Mouse (Mus musculus) lung, adult 2 months (tissue): ENCODE data around the gene Pptc7.

Experiments used
- CTCF ChIP-seq: fragments of 200-500 bp; IDR thresholded peaks from 2 replicates; pipeline ENCODE4 v1.5.1; 2011; ENCODE audit warnings: mild to moderate bottlenecking, low read length, control low read depth; ENCODE audit not compliant: insufficient read depth
- POLR2A ChIP-seq: fragments of 200-500 bp; IDR thresholded peaks from 2 replicates; pipeline ENCODE4 v1.6.1; 2011; ENCODE audit warnings: low read depth, mild to moderate bottlenecking, control low read depth, low read length, borderline replicate concordance; ENCODE audit errors: extremely low read depth

- TF ChIP-seq POLR2A (no peak), CTCF (no peak)
Observed at GRCm38 (mm10) chr5:122304541-122304940, 20.4 kb downstream of the Pptc7 start.
